Mouse (Mus musculus): ENCODE measurements around the gene Timeless. TPM values are rescaled to one million over a fixed set of nuclear protein-coding genes. Genes with fewer than 3 reads are reported as not detected.

The Timeless gene
- polyA plus RNA-seq, 1 experiment = 4.8 TPM

- H3K4me1 ChIP-seq (ENCODE audit: control insufficient read depth, insufficient read depth, insufficient read length) = no peaks in the 10 kb centered on the region
- no peaks in the 10 kb centered on the region for H3K36me3 ChIP-seq (ENCODE audit: control insufficient read depth, insufficient read depth, low read length)
- no peak for TF ChIP-seq POLR2A (IDR thresholded peaks at IDR 0.05; ENCODE audit: low read depth, low read length)
- TF ChIP-seq CTCF (IDR thresholded peaks at IDR 0.05; ENCODE audit: extremely low read depth, insufficient read depth, insufficient read length, insufficient replicate concordance) = no peak
- H3K27ac ChIP-seq (ENCODE audit: insufficient read depth, low read length) = no peak overlapping the region
- H3K4me3 ChIP-seq (ENCODE audit: extremely low read depth, insufficient read depth, insufficient read length) = no peak overlapping the region
- WGBS = 87% methylated on average over 5 of the region's 5 CpGs
- H3K27me3 ChIP-seq (ENCODE audit: control insufficient read depth, insufficient read depth, low read length) = no peaks in the 10 kb centered on the region
- DNase-seq (ENCODE audit: low read depth in 1 of 2, low spot score in 2 of 2) = no peak
Observed at GRCm38 (mm10) chr10:128225064-128225463, 6.8 kb upstream of the Timeless start.

DNA sequence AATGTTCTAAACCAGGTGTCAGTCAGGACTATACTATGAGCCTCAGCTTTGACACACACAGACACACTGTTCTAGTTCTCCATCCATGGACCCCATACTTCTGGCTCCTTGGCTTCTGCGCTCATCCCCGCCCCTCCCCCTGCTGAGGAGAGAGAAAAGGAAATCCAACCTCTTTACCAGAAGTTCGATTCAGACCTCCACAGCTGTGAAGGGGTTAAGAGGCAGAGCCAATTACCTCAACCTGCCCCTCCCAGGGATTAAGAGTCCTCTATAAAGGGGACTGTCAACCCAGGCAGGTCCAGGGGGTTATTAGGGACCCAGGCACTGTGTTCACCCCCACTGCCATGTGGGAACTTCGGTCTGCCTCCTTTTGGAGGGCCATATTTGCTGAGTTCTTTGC, 6.3 kb upstream of the Timeless start, which contains the start of gene Mip:
Mip (plus strand) TSS at position 301 of the 400 bp plus-strand sequence.
- no peak within 1 kb of the TSS for H3K27ac ChIP-seq (ENCODE audit: insufficient read depth, low read length)
- peaks cover under 1% of the 10 kb centered on the region; the same call in 1 of the 2 replicates for H3K4me1 ChIP-seq (ENCODE audit: control insufficient read depth, insufficient read depth, insufficient read length)
- no peak for DNase-seq (ENCODE audit: low read depth in 1 of 2, low spot score in 2 of 2)
- TF ChIP-seq POLR2A (IDR thresholded peaks at IDR 0.05; ENCODE audit: low read depth, low read length) (no peak), CTCF (IDR thresholded peaks at IDR 0.05; ENCODE audit: extremely low read depth, insufficient read depth, insufficient read length, insufficient replicate concordance) (no peak)
- no peak within 1 kb of the TSS for H3K4me3 ChIP-seq (ENCODE audit: extremely low read depth, insufficient read depth, insufficient read length)
- 75% methylated on average over 4 of the region's 4 CpGs for WGBS
- no peaks in the 10 kb centered on the region for H3K27me3 ChIP-seq (ENCODE audit: control insufficient read depth, insufficient read depth, low read length)
- no peaks in the 10 kb centered on the region for H3K36me3 ChIP-seq (ENCODE audit: control insufficient read depth, insufficient read depth, low read length)

GRCm38 (mm10) chr10:128227592-128227991, 4.3 kb upstream of the Timeless start:
- TF ChIP-seq CTCF (IDR thresholded peaks at IDR 0.05; ENCODE audit: extremely low read depth, insufficient read depth, insufficient read length, insufficient replicate concordance) = no peak
- Histone ChIP-seq H3K27ac (ENCODE audit: insufficient read depth, low read length) (no peak overlapping the region), H3K4me1 (ENCODE audit: control insufficient read depth, insufficient read depth, insufficient read length) (peaks cover 7% of the 10 kb centered on the region; the same call in 1 of the 2 replicates), H3K36me3 (ENCODE audit: control insufficient read depth, insufficient read depth, low read length) (no peaks in the 10 kb centered on the region), H3K27me3 (ENCODE audit: control insufficient read depth, insufficient read depth, low read length) (no peaks in the 10 kb centered on the region), H3K4me3 (ENCODE audit: extremely low read depth, insufficient read depth, insufficient read length) (no peak overlapping the region)
- DNase-seq (ENCODE audit: low read depth in 1 of 2, low spot score in 2 of 2) = no peak
- WGBS = 77% methylated on average over 9 of the region's 9 CpGs

DNA sequence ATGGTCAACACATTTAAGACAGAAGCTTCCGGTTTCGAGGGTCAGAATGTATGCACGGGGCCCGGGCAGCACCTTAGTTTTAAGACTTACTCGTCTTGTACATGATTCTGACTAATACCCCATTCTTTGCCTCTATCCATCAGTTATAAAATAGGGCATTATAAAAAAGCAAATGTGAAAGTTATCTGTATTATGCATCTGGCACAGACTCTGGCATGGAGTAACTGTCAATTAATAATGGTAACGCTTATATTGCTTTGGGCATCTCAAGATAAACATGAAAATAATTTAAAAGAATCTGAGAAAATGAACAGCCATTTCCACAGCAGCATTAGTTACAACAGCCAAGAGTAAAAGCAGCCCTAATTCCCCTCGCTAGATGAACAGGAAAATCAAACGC, 3.9 kb upstream of the Timeless start:
- 89% methylated on average over 8 of the region's 8 CpGs for WGBS

GRCm38 (mm10) chr10:128230582-128230981, 1.3 kb upstream of the Timeless start:
- WGBS = 28% methylated on average over 12 of the region's 12 CpGs
- Histone ChIP-seq H3K27ac (ENCODE audit: insufficient read depth, low read length) (peak overlapping the region; percentile 69), H3K36me3 (ENCODE audit: control insufficient read depth, insufficient read depth, low read length) (no peaks in the 10 kb centered on the region), H3K27me3 (ENCODE audit: control insufficient read depth, insufficient read depth, low read length) (no peaks in the 10 kb centered on the region), H3K4me1 (ENCODE audit: control insufficient read depth, insufficient read depth, insufficient read length) (peaks cover 7% of the 10 kb centered on the region; the same call in 1 of the 2 replicates), H3K4me3 (ENCODE audit: extremely low read depth, insufficient read depth, insufficient read length) (no peak overlapping the region)
- no peak for DNase-seq (ENCODE audit: low read depth in 1 of 2, low spot score in 2 of 2)
- no peak for TF ChIP-seq POLR2A (IDR thresholded peaks at IDR 0.05; ENCODE audit: low read depth, low read length)
- TF ChIP-seq CTCF (IDR thresholded peaks at IDR 0.05; ENCODE audit: extremely low read depth, insufficient read depth, insufficient read length, insufficient replicate concordance) = no peak

More for the DNA sequence above, 3.9 kb upstream of the Timeless start:
- Histone ChIP-seq H3K4me1 (ENCODE audit: control insufficient read depth, insufficient read depth, insufficient read length) (peaks cover 7% of the 10 kb centered on the region; the same call in 1 of the 2 replicates), H3K27me3 (ENCODE audit: control insufficient read depth, insufficient read depth, low read length) (no peaks in the 10 kb centered on the region), H3K36me3 (ENCODE audit: control insufficient read depth, insufficient read depth, low read length) (no peaks in the 10 kb centered on the region), H3K4me3 (ENCODE audit: extremely low read depth, insufficient read depth, insufficient read length) (no peak overlapping the region), H3K27ac (ENCODE audit: insufficient read depth, low read length) (no peak overlapping the region)
- DNase-seq (ENCODE audit: low read depth in 1 of 2, low spot score in 2 of 2) = no peak
- no peak for TF ChIP-seq POLR2A (IDR thresholded peaks at IDR 0.05; ENCODE audit: low read depth, low read length)
- no peak for TF ChIP-seq CTCF (IDR thresholded peaks at IDR 0.05; ENCODE audit: extremely low read depth, insufficient read depth, insufficient read length, insufficient replicate concordance)

GRCm38 (mm10) chr10:128231146-128231545, 719 bp upstream of the Timeless start:
- H3K4me3 ChIP-seq (ENCODE audit: extremely low read depth, insufficient read depth, insufficient read length) = no peak overlapping the region; the same call in 1 of the 2 replicates
- no peaks in the 10 kb centered on the region for H3K27me3 ChIP-seq (ENCODE audit: control insufficient read depth, insufficient read depth, low read length)
- 3% methylated on average over 5 of the region's 5 CpGs for WGBS

DNA sequence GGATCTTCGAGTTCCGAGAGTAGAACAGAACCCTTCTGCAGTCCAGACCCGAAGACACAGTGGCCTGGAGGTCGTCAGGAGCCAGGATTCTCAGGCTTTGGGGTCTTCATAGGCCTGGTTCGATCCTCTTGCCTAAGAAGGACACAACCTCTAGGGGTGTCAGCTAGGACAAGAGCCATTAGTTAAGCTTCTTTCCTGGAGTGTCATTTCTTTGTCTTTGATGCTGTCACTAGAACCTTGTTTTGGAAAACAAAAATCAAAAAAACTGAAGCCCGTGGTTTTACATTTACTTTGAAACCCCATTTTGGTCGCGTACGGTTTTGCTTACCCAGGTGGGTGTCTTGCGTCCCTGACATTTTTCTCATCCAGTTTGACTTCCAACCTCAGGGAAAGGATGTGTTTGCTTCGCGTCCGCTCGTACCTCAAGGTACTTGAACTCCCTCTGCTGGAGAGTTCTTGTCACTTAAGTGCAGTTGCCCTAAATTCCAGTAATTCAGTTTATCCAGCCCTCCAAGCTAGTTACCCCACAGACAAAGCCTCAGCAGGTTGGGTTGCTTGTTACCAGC, 638 bp downstream of the Timeless start:
- WGBS = under 1% methylated on average over 14 of the region's 14 CpGs
- no peaks in the 10 kb centered on the region for H3K27me3 ChIP-seq (ENCODE audit: control insufficient read depth, insufficient read depth, low read length)
- TF ChIP-seq CTCF (IDR thresholded peaks at IDR 0.05; ENCODE audit: extremely low read depth, insufficient read depth, insufficient read length, insufficient replicate concordance) = peak; percentile 47; the same call in 1 of the 2 replicates
- TF ChIP-seq POLR2A (IDR thresholded peaks at IDR 0.05; ENCODE audit: low read depth, low read length) = no peak
- H3K27ac ChIP-seq (ENCODE audit: insufficient read depth, low read length) = peak overlapping the region; percentile 78
- H3K4me3 ChIP-seq (ENCODE audit: extremely low read depth, insufficient read depth, insufficient read length) = peak overlapping the region; percentile 100
- H3K36me3 ChIP-seq (ENCODE audit: control insufficient read depth, insufficient read depth, low read length) = no peaks in the 10 kb centered on the region
- H3K4me1 ChIP-seq (ENCODE audit: control insufficient read depth, insufficient read depth, insufficient read length) = peaks cover 7% of the 10 kb centered on the region; the same call in 1 of the 2 replicates
- peak; percentile 34 to 69 for DNase-seq (ENCODE audit: low read depth in 1 of 2, low spot score in 2 of 2)

More at GRCm38 (mm10) chr10:128231146-128231545, 719 bp upstream of the Timeless start:
- peak overlapping the region; percentile 69 for H3K27ac ChIP-seq (ENCODE audit: insufficient read depth, low read length)
- no peaks in the 10 kb centered on the region for H3K36me3 ChIP-seq (ENCODE audit: control insufficient read depth, insufficient read depth, low read length)
- TF ChIP-seq CTCF (IDR thresholded peaks at IDR 0.05; ENCODE audit: extremely low read depth, insufficient read depth, insufficient read length, insufficient replicate concordance) (no peak), POLR2A (IDR thresholded peaks at IDR 0.05; ENCODE audit: low read depth, low read length) (no peak)
- DNase-seq (ENCODE audit: low read depth in 1 of 2, low spot score in 2 of 2) = no peak
- peaks cover 7% of the 10 kb centered on the region; the same call in 1 of the 2 replicates for H3K4me1 ChIP-seq (ENCODE audit: control insufficient read depth, insufficient read depth, insufficient read length)
